Mouse (Mus musculus): Measurements from ENCODE around the gene Dtx3. TPM values are rescaled to one million over a fixed set of nuclear protein-coding genes. Genes with fewer than 3 reads are reported as not detected.

The Dtx3 gene
- 130 and 138 TPM in 2 replicates for polyA plus RNA-seq (2014; fragmentation: Nextera tagmentation; extraction: Ambion mirVana)

GRCm38 (mm10) chr10:127195328-127196129 is at the start of gene Dtx3:
TSS of gene Dtx3 (minus strand) at chr10:127195728.
- Histone ChIP-seq H3K4me3 (ENCODE audit: low read depth, low read length) (peak within 1 kb of the TSS; percentile 96), H3K36me3 (ENCODE audit: control insufficient read depth, insufficient read depth, low read length) (peaks cover 8% of the 10 kb centered on the region), H3K27ac (ENCODE audit: low read depth, low read length) (peak within 1 kb of the TSS; percentile 86), H3K9ac (ENCODE audit: low read length) (peak within 1 kb of the TSS; percentile 97), H3K9me3 (ENCODE audit: control insufficient read depth, low read length) (no peaks in the 10 kb centered on the region), H3K4me2 (peak within 1 kb of the TSS; percentile 78), H3K4me1 (ENCODE audit: control insufficient read depth, insufficient read depth, low read length) (peaks cover 20% of the 10 kb centered on the region), H3K27me3 (ENCODE audit: control insufficient read depth, insufficient read depth, low read length) (no peaks in the 10 kb centered on the region)
- peak; percentile 94 for DNase-seq (ENCODE audit: low spot score, missing footprints)
- under 1% methylated on average over 31 of the region's 47 CpGs for WGBS
- peak; percentile 78 for ATAC-seq (ENCODE audit: low FRiP score)

- H3K36me3 ChIP-seq (ENCODE audit: control insufficient read depth, insufficient read depth, low read length) = no peaks in the 10 kb centered on the region
- ATAC-seq (ENCODE audit: low FRiP score) = no peak
Measured at GRCm38 (mm10) chr10:127238241-127238824, 42.8 kb upstream of the Dtx3 start.

GRCm38 (mm10) chr10:127236541-127236940 is 41.0 kb upstream of the Dtx3 start:
- ATAC-seq (ENCODE audit: low FRiP score) = no peak
- Histone ChIP-seq H3K27me3 (ENCODE audit: control insufficient read depth, insufficient read depth, low read length) (no peaks in the 10 kb centered on the region), H3K4me3 (ENCODE audit: low read depth, low read length) (no peak overlapping the region), H3K9me3 (ENCODE audit: control insufficient read depth, low read length) (no peaks in the 10 kb centered on the region), H3K27ac (ENCODE audit: low read depth, low read length) (no peak overlapping the region), H3K4me2 (no peak overlapping the region), H3K4me1 (ENCODE audit: control insufficient read depth, insufficient read depth, low read length) (no peaks in the 10 kb centered on the region), H3K36me3 (ENCODE audit: control insufficient read depth, insufficient read depth, low read length) (no peaks in the 10 kb centered on the region), H3K9ac (ENCODE audit: low read length) (no peak overlapping the region)
- 47% methylated on average over 9 of the region's 9 CpGs for WGBS
- no peak for DNase-seq (ENCODE audit: low spot score, missing footprints)

More at GRCm38 (mm10) chr10:127238241-127238824, 42.8 kb upstream of the Dtx3 start:
- WGBS = 74% methylated on average over 18 of the region's 18 CpGs
- Histone ChIP-seq H3K4me1 (ENCODE audit: control insufficient read depth, insufficient read depth, low read length) (no peaks in the 10 kb centered on the region), H3K9me3 (ENCODE audit: control insufficient read depth, low read length) (no peaks in the 10 kb centered on the region), H3K27ac (ENCODE audit: low read depth, low read length) (no peak overlapping the region), H3K9ac (ENCODE audit: low read length) (no peak overlapping the region), H3K4me3 (ENCODE audit: low read depth, low read length) (no peak overlapping the region), H3K27me3 (ENCODE audit: control insufficient read depth, insufficient read depth, low read length) (no peaks in the 10 kb centered on the region), H3K4me2 (no peak overlapping the region)
- DNase-seq (ENCODE audit: low spot score, missing footprints) = no peak

GRCm38 (mm10) chr10:127233141-127233540 is 37.6 kb upstream of the Dtx3 start:
- Histone ChIP-seq H3K9me3 (ENCODE audit: control insufficient read depth, low read length) (no peaks in the 10 kb centered on the region), H3K27me3 (ENCODE audit: control insufficient read depth, insufficient read depth, low read length) (no peaks in the 10 kb centered on the region), H3K4me3 (ENCODE audit: low read depth, low read length) (no peak overlapping the region), H3K36me3 (ENCODE audit: control insufficient read depth, insufficient read depth, low read length) (no peaks in the 10 kb centered on the region), H3K4me1 (ENCODE audit: control insufficient read depth, insufficient read depth, low read length) (no peaks in the 10 kb centered on the region), H3K4me2 (no peak overlapping the region), H3K9ac (ENCODE audit: low read length) (no peak overlapping the region), H3K27ac (ENCODE audit: low read depth, low read length) (no peak overlapping the region)
- WGBS = 82% methylated on average over 9 of the region's 9 CpGs
- no peak for DNase-seq (ENCODE audit: low spot score, missing footprints)
- no peak for ATAC-seq (ENCODE audit: low FRiP score)

- H3K36me3 ChIP-seq (ENCODE audit: control insufficient read depth, insufficient read depth, low read length) = no peaks in the 10 kb centered on the region
- H3K9me3 ChIP-seq (ENCODE audit: control insufficient read depth, low read length) = no peaks in the 10 kb centered on the region
Measured at GRCm38 (mm10) chr10:127231741-127232140, 36.2 kb upstream of the Dtx3 start.

GRCm38 (mm10) chr10:127230693-127231092 is 35.2 kb upstream of the Dtx3 start:
- no peak overlapping the region for H3K4me3 ChIP-seq (ENCODE audit: low read depth, low read length)
- no peak overlapping the region for H3K9ac ChIP-seq (ENCODE audit: low read length)

More at GRCm38 (mm10) chr10:127231741-127232140, 36.2 kb upstream of the Dtx3 start:
- H3K27me3 ChIP-seq (ENCODE audit: control insufficient read depth, insufficient read depth, low read length) = no peaks in the 10 kb centered on the region; the same call in 1 of the 2 replicates
- no peak overlapping the region for H3K9ac ChIP-seq (ENCODE audit: low read length)
- no peaks in the 10 kb centered on the region for H3K4me1 ChIP-seq (ENCODE audit: control insufficient read depth, insufficient read depth, low read length)
- WGBS = 82% methylated on average over 14 of the region's 14 CpGs
- DNase-seq (ENCODE audit: low spot score, missing footprints) = no peak
- H3K4me2 ChIP-seq = no peak overlapping the region
- no peak overlapping the region for H3K27ac ChIP-seq (ENCODE audit: low read depth, low read length)
- no peak for ATAC-seq (ENCODE audit: low FRiP score)
- no peak overlapping the region for H3K4me3 ChIP-seq (ENCODE audit: low read depth, low read length)

GRCm38 (mm10) chr10:127228897-127229296 is 33.4 kb upstream of the Dtx3 start:
- no peaks in the 10 kb centered on the region for H3K9me3 ChIP-seq (ENCODE audit: control insufficient read depth, low read length)
- H3K27me3 ChIP-seq (ENCODE audit: control insufficient read depth, insufficient read depth, low read length) = no peaks in the 10 kb centered on the region; the same call in 1 of the 2 replicates
- no peaks in the 10 kb centered on the region for H3K4me1 ChIP-seq (ENCODE audit: control insufficient read depth, insufficient read depth, low read length)
- H3K4me3 ChIP-seq (ENCODE audit: low read depth, low read length) = no peak overlapping the region
- peak; percentile 95 for DNase-seq (ENCODE audit: low spot score, missing footprints)
- peak; percentile 61; the same call in 1 of the 2 replicates for ATAC-seq (ENCODE audit: low FRiP score)
- H3K27ac ChIP-seq (ENCODE audit: low read depth, low read length) = no peak overlapping the region
- WGBS = 24% methylated on average over 4 of the region's 4 CpGs
- no peak overlapping the region for H3K9ac ChIP-seq (ENCODE audit: low read length)
- no peaks in the 10 kb centered on the region for H3K36me3 ChIP-seq (ENCODE audit: control insufficient read depth, insufficient read depth, low read length)
- H3K4me2 ChIP-seq = no peak overlapping the region

More at GRCm38 (mm10) chr10:127230693-127231092, 35.2 kb upstream of the Dtx3 start:
- Histone ChIP-seq H3K36me3 (ENCODE audit: control insufficient read depth, insufficient read depth, low read length) (no peaks in the 10 kb centered on the region), H3K9me3 (ENCODE audit: control insufficient read depth, low read length) (no peaks in the 10 kb centered on the region), H3K4me1 (ENCODE audit: control insufficient read depth, insufficient read depth, low read length) (no peaks in the 10 kb centered on the region), H3K27me3 (ENCODE audit: control insufficient read depth, insufficient read depth, low read length) (no peaks in the 10 kb centered on the region; the same call in 1 of the 2 replicates), H3K4me2 (no peak overlapping the region), H3K27ac (ENCODE audit: low read depth, low read length) (no peak overlapping the region)
- ATAC-seq (ENCODE audit: low FRiP score) = no peak
- WGBS = 88% methylated on average over 12 of the region's 12 CpGs
- no peak for DNase-seq (ENCODE audit: low spot score, missing footprints)

GRCm38 (mm10) chr10:127227163-127227562 is 31.6 kb upstream of the Dtx3 start:
- 80% methylated on average over 8 of the region's 8 CpGs for WGBS
- ATAC-seq (ENCODE audit: low FRiP score) (no peak), DNase-seq (ENCODE audit: low spot score, missing footprints) (no peak)
- H3K27me3 ChIP-seq (ENCODE audit: control insufficient read depth, insufficient read depth, low read length) = no peaks in the 10 kb centered on the region; the same call in 1 of the 2 replicates
- no peak overlapping the region for H3K9ac ChIP-seq (ENCODE audit: low read length)
- no peak overlapping the region for H3K4me3 ChIP-seq (ENCODE audit: low read depth, low read length)
- H3K4me1 ChIP-seq (ENCODE audit: control insufficient read depth, insufficient read depth, low read length) = no peaks in the 10 kb centered on the region
- H3K27ac ChIP-seq (ENCODE audit: low read depth, low read length) = no peak overlapping the region
- no peak overlapping the region for H3K4me2 ChIP-seq
- no peaks in the 10 kb centered on the region for H3K9me3 ChIP-seq (ENCODE audit: control insufficient read depth, low read length)
- no peaks in the 10 kb centered on the region for H3K36me3 ChIP-seq (ENCODE audit: control insufficient read depth, insufficient read depth, low read length)

GRCm38 (mm10) chr10:127226318-127226895 is 30.9 kb upstream of the Dtx3 start:
- ATAC-seq (ENCODE audit: low FRiP score) (peak; percentile 35; the same call in 1 of the 2 replicates), DNase-seq (ENCODE audit: low spot score, missing footprints) (no peak)
- Histone ChIP-seq H3K36me3 (ENCODE audit: control insufficient read depth, insufficient read depth, low read length) (no peaks in the 10 kb centered on the region), H3K9ac (ENCODE audit: low read length) (no peak overlapping the region), H3K4me3 (ENCODE audit: low read depth, low read length) (no peak overlapping the region), H3K27ac (ENCODE audit: low read depth, low read length) (no peak overlapping the region), H3K4me2 (no peak overlapping the region), H3K27me3 (ENCODE audit: control insufficient read depth, insufficient read depth, low read length) (no peaks in the 10 kb centered on the region; the same call in 1 of the 2 replicates), H3K9me3 (ENCODE audit: control insufficient read depth, low read length) (no peaks in the 10 kb centered on the region), H3K4me1 (ENCODE audit: control insufficient read depth, insufficient read depth, low read length) (no peaks in the 10 kb centered on the region)
- 75% methylated on average over 8 of the region's 8 CpGs for WGBS
